Mouse (Mus musculus) limb, embryonic 14.5 days (tissue): ENCODE measurements around the gene Slc12a5. TPM values are rescaled to one million over a fixed set of nuclear protein-coding genes. Genes with fewer than 3 reads are reported as not detected.

Experiments
- ATAC-seq: fragments of 200-750 bp; cut with Nextera tagmentation; 2 replicates; pipeline ENCODE4 v1.8.0; 2017; ENCODE audit warnings: low read depth, moderate number of reproducible peaks, moderate TSS enrichment; ENCODE audit not compliant: low FRiP score
- DNase-seq: peaks from one replicate; pipeline ENCODE4 v3.0.0-alpha.2; 2015; ENCODE audit warnings: low spot score
- H3K27ac ChIP-seq: fragments of 300-500 bp; sonication (generic); replicated peaks from 2 replicates; pipeline ENCODE4 v1.5.1; 2014; ENCODE audit warnings: low read depth, mild to moderate bottlenecking, low read length, moderate library complexity, mixed read lengths
- H3K27me3 ChIP-seq: fragments of 300-500 bp; sonication (generic); 2 replicates; pipeline ENCODE4 v1.6.1; 2014; ENCODE audit warnings: low read length, mixed read lengths; ENCODE audit not compliant: control insufficient read depth, insufficient read depth
- H3K36me3 ChIP-seq: fragments of 300-500 bp; sonication (generic); 2 replicates; pipeline ENCODE4 v1.6.1; 2014; ENCODE audit warnings: mild to moderate bottlenecking, low read length, moderate library complexity, mixed read lengths; ENCODE audit not compliant: control insufficient read depth, insufficient read depth
- H3K4me1 ChIP-seq: fragments of 300-500 bp; sonication (generic); 2 replicates; pipeline ENCODE4 v1.6.1; 2014; ENCODE audit warnings: antibody characterized with exemption, low read length, mixed read lengths; ENCODE audit not compliant: control insufficient read depth, insufficient read depth
- H3K4me2 ChIP-seq: fragments of 300-500 bp; sonication (generic); replicated peaks from 2 replicates; pipeline ENCODE4 v1.6.1; 2014; ENCODE audit warnings: low read depth, mild to moderate bottlenecking, low read length, moderate library complexity; ENCODE audit not compliant: severe bottlenecking
- H3K4me3 ChIP-seq: fragments of 300-500 bp; sonication (generic); replicated peaks from 2 replicates; pipeline ENCODE4 v1.5.1; 2014; ENCODE audit warnings: low read length
- H3K9ac ChIP-seq: fragments of 300-500 bp; sonication (generic); 2 replicates; pipeline ENCODE4 v1.6.1; 2014; ENCODE audit warnings: mild to moderate bottlenecking, low read depth, low read length, moderate library complexity; ENCODE audit not compliant: severe bottlenecking
- H3K9me3 ChIP-seq: fragments of 300-500 bp; sonication (generic); 2 replicates; pipeline ENCODE4 v1.6.1; 2016; ENCODE audit warnings: low read length; ENCODE audit not compliant: control insufficient read depth
- POLR2A ChIP-seq: fragments of 200-500 bp; IDR thresholded peaks from 2 replicates; pipeline ENCODE4 v1.8.0; 2012; ENCODE audit warnings: inconsistent platforms, mild to moderate bottlenecking, moderate library complexity, borderline replicate concordance; ENCODE audit not compliant: insufficient read depth, insufficient read length; ENCODE audit errors: extremely low read depth
- WGBS: fragments of 180-500 bp; shearing (Covaris S2); extraction: QIAGEN DNeasy Blood & Tissue Kit; methylation state at CpG from one replicate; pipeline ENCODE4 v1.1.7; 2014; 5-methylcytosine and 5-hydroxymethylcytosine counted together
- polyA plus RNA-seq, 2 experiments: library from polyadenylated mRNA; depleted of rRNA in 1 of 2; stranded (reverse) in 1 of 2; unstranded in 1 of 2; fragments of >200 nt; fragmentation: Nextera tagmentation in 1 of 2; extraction: Ambion mirVana in 1 of 2; gene quantifications; 2 replicates each; pipeline versions ENCODE4 v1.2.1 to v1.2.3; 2012 to 2014

Gene Slc12a5
- polyA plus RNA-seq (2012; rRNA removed) (6.9 and 7.0 TPM in 2 replicates), polyA plus RNA-seq (2014; fragmentation: Nextera tagmentation; extraction: Ambion mirVana) (0.72 and 0.88 TPM in 2 replicates)

DNA sequence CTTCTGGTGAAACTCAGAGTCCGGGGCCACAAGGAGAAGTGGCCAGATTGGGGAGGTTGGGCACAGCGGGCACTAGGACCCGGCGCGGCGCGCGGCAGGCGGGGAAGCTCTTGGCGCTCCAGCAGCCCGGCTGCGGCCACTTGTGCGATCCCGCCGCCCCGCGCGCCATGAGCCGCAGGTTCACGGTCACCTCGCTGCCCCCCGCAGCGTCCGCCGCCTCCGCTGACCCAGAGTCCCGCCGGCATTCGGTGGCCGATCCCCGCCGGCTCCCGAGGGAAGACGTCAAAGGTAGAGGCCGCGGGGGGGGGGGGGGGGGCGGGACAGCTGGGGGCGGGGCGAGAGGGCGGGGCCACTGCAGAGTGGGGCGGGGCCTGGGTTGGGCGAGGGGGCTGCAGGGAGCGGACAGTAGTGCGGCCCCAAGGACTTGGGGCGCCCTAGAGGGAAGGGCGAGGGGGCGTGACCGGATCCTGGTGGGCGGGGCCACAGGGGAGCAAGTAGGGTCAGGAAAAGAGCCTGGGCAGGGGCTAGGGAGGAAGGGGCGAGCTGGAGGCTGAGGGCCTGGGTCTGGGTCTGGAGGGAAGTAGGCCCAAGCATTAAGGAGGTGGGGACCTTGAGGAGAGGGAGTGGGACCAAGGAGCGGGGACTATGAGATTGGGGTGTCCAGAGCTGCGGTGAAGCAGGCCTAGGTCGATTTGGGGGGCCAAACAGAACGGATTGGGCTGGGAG, at the start of gene Slc12a5:
Slc12a5 (plus strand) TSS at position 87 of the 726 bp plus-strand sequence.
- H3K4me1 ChIP-seq: no peaks in the 10 kb centered on the region
- H3K36me3 ChIP-seq: no peaks in the 10 kb centered on the region
- H3K4me3 ChIP-seq: peak within 1 kb of the TSS; percentile 53
- no peaks in the 10 kb centered on the region for H3K27me3 ChIP-seq
- H3K9me3 ChIP-seq: no peaks in the 10 kb centered on the region
- no peak for TF ChIP-seq POLR2A
- H3K27ac ChIP-seq: no peak within 1 kb of the TSS
- H3K4me2 ChIP-seq: peak within 1 kb of the TSS; percentile 63
- H3K9ac ChIP-seq: peak within 1 kb of the TSS; percentile 47; the same call in 1 of the 2 replicates
- ATAC-seq (peak; percentile 41; the same call in 1 of the 2 replicates), DNase-seq (no peak)
- WGBS: 3% methylated on average over 24 of the region's 54 CpGs

DNA sequence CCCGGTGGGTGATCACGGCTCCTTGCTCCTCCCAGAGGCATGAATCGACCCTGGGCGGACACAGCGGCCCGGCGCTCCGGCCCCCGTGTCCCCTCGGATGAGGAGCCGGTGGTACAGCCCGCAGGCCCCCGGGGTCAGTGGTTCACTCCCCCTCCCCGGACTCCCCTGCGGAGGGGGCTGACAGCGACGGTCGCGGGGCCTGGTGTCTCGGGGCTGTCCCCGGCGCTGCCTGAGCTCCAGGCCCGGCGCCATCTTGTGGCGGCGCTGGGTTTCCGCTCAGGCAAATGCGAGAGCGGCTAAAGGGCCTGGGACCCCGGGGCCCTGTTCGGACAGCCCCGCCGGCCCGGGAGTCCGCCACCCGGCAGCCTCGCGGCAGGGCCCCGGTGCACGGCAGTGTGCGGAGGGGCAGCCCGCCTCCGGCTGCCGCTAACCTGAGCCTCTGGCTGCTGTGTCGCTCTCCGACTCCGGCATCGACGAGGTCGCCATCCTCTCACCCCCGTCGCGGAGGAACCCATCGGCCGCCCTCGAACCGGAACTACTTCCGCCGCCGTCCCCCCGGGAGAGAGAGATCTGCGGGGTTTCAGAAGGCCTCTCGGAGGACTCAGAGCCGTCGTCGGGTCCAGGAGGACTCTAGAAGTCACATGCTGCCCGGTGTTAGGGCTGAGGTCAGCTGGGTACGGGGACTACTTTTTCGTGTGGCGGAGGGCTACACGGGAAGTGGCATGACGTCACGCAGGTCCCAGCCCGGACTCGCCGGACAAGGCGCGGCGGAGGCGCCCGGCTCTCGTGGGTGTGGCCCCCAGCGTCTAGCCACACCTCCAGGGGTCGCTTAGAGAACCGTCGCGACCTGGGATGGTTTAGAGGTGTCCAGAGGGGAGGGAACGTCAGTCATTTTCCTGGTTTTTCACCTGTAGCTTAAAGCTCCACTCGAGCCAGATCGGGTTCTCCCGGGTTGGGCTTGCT, 49.2 kb upstream of the Slc12a5 start, which contains the start of gene Zfp335:
Zfp335 (minus strand) TSS at position 672 of the 963 bp plus-strand sequence.
- Histone ChIP-seq H3K4me1 (peaks cover 15% of the 10 kb centered on the region), H3K4me3 (peak within 1 kb of the TSS; percentile 82), H3K4me2 (peak within 1 kb of the TSS; percentile 80), H3K27me3 (no peaks in the 10 kb centered on the region), H3K9ac (peak within 1 kb of the TSS; percentile 96), H3K9me3 (peaks cover 1% of the 10 kb centered on the region; the same call in 1 of the 2 replicates), H3K27ac (peak within 1 kb of the TSS; percentile 100), H3K36me3 (peaks cover 33% of the 10 kb centered on the region)
- TF ChIP-seq POLR2A: peak; percentile 69; the same call in 1 of the 2 replicates
- ATAC-seq (peak; percentile 90), DNase-seq (peak; percentile 91)
- WGBS: under 1% methylated on average over 75 of the region's 91 CpGs

DNA sequence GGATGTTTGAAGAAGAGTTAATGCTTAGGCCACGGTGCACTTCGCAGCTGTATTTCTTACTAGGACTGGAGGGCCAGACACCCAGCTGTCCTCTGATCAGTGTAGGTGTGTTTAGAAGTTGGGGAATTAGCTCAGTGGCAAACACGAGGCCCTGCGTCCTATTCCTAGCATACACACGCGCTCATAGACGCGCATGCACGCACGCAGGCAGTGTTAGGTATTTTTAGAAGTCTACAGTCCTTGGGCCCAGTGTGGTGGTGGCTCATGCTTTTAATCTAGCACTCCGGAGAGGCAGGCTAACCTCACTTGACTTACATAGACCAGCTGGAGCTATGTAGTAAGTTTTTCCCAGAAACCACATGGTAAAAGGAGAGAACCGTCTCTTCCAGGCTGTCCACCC, 48.5 kb upstream of the Slc12a5 start:
- H3K27ac ChIP-seq: peak overlapping the region; percentile 100
- peaks cover 16% of the 10 kb centered on the region for H3K4me1 ChIP-seq
- peaks cover 25% of the 10 kb centered on the region for H3K36me3 ChIP-seq
- H3K27me3 ChIP-seq: no peaks in the 10 kb centered on the region
- peak overlapping the region; percentile 82 for H3K4me3 ChIP-seq
- ATAC-seq: peak; percentile 21; the same call in 1 of the 2 replicates
- no peak for TF ChIP-seq POLR2A
- 20% methylated on average over 12 of the region's 12 CpGs for WGBS
- no peaks in the 10 kb centered on the region for H3K9me3 ChIP-seq
- peak overlapping the region; percentile 96 for H3K9ac ChIP-seq
- peak overlapping the region; percentile 80 for H3K4me2 ChIP-seq
- peak; percentile 24 for DNase-seq

DNA sequence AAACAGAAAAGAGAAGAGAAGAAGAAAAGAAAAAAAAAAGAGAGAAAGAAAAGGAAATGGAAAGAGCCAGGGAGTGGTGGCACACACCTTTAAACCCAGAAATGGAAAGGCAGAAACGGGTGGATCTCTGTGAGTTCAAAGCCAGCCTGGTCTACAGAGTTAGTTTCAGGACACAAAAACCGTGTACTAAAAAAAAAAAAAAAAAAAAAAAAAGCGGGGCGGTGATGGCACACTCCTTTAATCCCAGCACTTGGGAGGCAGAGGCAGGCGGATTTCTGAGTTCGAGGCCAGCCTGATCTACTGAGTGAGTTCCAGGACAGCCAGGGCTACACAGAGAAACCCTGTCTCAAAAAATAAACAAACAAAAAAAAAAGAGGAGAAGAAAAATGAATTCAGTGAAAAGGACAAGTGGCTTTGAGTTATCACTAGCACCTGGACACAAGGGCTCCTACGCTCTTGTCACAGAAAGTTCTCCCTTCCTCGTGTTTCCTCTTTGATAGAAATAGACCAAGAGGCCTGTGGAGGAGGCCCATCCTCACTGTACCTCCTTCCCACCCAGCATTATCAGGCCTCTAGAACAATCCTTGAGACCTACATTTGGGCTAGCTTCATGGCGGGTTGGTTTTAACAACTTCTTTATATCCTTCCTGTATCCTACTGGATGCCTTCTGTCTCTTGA, 47.7 kb upstream of the Slc12a5 start:
- TF ChIP-seq POLR2A: no peak
- no peaks in the 10 kb centered on the region for H3K27me3 ChIP-seq
- 89% methylated on average over 8 of the region's 9 CpGs for WGBS
- H3K4me3 ChIP-seq: no peak overlapping the region
- H3K4me1 ChIP-seq: peaks cover 23% of the 10 kb centered on the region
- no peaks in the 10 kb centered on the region for H3K9me3 ChIP-seq
- ATAC-seq (no peak), DNase-seq (no peak)
- H3K9ac ChIP-seq: no peak overlapping the region
- H3K36me3 ChIP-seq: peaks cover 18% of the 10 kb centered on the region
- no peak overlapping the region for H3K4me2 ChIP-seq
- peak overlapping the region; percentile 100; the same call in 1 of the 2 replicates for H3K27ac ChIP-seq
